Mouse (Mus musculus) frontal cortex, adult 2 months (tissue): ENCODE measurements around the gene Dnajc22. TPM values are rescaled to one million over a fixed set of nuclear protein-coding genes. Genes with fewer than 3 reads are reported as not detected.

Experiments
- DNase-seq, 2 experiments: peaks; one replicate each; pipeline ENCODE4 v3.0.0; 2022; ENCODE audit warnings: low spot score in 1 of 2; ENCODE audit errors: extremely low spot score in 1 of 2
- polyA plus RNA-seq: library from polyadenylated mRNA; depleted of rRNA; stranded (reverse); fragments of >200 nt; gene quantifications from 2 replicates; pipeline ENCODE4 v1.2.3, GENCODE M21; 2012

Gene Dnajc22
- polyA plus RNA-seq, 1 experiment, result not detected

DNA sequence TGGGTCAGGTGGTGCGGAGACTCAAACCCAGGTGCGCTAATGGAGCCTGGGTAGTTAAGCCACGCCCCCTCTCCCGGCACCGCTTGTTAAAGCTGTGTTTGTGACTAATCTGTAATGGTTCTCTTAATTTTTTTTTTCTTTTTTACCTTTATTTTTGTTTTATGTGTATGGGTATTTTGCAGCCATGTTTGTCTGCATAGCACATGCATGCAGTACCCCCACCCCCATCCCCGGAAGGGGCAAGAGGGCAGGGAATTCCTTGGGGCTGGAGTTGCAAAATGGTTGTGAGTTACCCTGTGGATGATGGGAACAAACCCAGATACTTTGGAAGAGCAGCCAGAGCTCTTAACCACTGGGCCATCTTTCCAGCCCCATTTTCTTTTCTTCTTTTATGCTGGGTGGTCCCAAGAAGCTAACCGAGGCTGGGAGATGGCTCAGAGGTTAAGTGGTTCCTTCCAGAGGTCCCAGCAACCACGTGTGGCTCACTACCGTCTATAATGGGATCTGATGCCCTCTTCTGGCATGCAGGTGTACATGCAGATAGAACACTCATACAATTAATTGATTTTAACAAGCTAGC lies 20.5 kb downstream of the Dnajc22 start:
- DNase-seq, result no peak

DNA sequence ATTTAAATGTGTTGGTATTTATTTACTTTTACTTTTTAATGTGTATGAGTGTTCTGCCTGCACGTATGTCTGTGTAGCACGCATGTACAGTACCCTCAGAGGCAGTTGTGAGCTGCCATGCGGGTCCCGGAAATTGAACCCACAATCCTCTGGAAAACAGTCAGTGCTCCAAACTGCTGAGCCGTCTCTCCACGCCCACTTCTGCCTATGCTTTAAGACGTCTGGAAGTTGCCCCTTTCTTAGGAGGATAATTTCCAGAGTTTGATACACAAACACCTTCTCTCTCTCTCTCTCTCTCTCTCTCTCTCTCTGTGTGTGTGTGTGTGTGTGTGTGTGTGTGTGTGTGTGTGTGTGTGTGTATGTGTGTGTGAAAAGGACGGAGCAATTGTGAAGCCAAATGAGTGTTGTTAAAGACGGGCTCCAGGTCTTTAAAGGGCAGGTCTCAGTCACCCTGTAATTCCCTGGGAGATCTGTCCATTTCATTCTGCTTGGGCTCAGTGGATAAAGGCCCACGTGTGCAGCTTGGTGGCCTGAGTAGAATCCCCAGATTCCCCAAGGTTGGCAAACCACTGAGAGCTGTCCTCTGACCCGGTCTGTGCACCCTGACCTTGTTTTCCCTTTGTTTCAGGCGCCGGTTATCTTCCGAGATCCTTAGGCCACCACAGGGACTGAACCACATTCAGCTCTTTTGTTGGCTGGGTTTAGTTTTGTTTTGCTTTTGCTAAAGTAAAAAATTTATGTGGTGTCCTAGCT lies 21.5 kb downstream of the Dnajc22 start:
- no peak for DNase-seq

DNA sequence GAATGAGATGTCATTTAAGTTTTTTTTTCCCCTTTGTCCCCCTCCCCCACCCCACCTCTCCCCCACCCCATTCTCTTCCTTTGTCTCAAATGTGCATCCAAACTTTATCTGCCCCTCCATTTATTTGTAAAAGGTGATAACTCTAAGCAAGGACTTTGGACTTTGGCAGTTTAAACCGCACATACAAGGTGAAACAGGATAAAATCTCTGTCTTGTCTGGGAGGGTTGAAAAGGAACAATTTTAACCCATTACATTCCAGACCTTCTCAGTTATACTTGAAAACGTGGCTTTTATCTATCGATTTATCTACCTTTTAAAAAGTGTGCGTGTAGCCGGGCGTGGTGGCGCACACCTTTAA lies 22.1 kb downstream of the Dnajc22 start:
- no peak for DNase-seq

DNA sequence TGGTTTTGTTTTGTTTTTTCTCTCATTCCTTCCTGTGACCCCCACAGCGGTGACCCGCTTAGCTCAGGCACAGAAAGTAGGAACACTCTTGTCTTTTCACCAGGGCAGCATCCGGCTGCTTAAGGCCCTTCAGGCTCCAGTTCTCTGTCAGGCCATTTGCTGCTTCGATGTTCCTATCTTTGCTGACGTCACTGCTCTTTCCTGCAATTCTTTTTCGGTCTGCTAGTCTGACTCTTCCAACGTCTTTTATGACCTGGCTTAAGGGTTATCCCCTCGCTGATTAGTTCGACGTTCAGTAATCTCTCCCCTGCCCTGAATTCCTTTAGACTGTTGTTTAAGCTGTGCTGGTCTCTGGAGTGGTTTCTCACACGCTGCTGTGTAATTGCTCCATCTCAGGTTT lies 23.6 kb downstream of the Dnajc22 start:
- DNase-seq, result no peak

DNA sequence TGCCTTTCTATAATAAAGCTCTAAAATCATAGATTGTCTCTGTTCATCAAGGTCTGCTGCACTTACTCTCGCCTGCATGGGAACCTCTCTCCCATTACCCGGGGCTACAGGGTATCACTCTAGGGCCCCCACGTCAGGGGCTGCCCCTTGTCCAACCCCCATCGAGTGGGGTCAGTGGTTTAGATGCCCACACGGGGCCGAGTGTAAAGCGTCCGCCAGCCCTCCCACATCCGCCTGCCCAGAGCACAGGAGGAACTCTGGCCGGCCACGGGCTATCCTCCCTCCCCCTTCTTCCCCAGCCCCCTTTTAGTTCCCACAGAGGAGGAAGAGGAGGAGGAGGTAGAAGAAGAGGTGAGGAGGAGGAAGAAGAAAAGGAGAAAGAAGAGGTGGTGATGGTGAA lies 27.8 kb downstream of the Dnajc22 start:
- DNase-seq, result no peak

DNA sequence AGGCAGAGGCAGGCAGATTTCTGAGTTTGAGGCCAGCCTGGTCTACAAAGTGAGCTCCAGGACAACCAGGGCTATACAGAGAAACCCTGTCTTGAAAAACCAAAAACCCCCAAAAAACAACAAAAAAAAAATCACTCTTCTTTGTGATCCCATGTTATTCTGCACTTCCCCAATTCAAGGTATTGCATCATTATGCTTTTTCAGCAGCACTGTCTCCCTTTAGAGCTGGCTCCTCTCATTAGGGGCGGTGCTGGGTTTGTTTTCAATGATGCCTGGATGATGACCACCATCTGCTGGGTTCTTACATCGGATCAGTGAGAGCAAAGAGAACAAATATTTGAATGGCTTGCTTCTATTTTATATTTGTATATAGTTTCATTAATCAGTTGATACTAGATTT lies 29.7 kb downstream of the Dnajc22 start:
- no peak for DNase-seq

DNA sequence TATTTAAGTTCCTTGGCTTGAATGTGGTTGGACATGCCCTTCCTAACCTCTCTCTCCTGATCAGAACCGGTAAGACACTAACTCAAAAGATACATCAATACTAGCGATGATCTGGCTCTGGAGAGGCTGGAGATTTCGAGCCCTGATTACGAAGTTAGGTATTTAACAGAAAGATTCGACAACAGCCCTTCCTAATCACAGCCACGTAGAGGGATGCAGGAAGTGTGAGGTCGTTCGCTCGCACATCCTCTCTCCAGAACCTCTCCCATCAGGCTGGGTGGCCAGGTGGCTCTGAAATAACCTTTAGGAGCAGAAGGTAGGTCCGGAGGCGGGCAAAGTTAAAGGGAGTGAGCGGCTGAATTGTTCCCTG lies 32.7 kb downstream of the Dnajc22 start, which contains the start of gene Spats2:
Spats2 (plus strand) TSS at position 206 of the 370 bp plus-strand sequence.
- DNase-seq, result no peak

DNA sequence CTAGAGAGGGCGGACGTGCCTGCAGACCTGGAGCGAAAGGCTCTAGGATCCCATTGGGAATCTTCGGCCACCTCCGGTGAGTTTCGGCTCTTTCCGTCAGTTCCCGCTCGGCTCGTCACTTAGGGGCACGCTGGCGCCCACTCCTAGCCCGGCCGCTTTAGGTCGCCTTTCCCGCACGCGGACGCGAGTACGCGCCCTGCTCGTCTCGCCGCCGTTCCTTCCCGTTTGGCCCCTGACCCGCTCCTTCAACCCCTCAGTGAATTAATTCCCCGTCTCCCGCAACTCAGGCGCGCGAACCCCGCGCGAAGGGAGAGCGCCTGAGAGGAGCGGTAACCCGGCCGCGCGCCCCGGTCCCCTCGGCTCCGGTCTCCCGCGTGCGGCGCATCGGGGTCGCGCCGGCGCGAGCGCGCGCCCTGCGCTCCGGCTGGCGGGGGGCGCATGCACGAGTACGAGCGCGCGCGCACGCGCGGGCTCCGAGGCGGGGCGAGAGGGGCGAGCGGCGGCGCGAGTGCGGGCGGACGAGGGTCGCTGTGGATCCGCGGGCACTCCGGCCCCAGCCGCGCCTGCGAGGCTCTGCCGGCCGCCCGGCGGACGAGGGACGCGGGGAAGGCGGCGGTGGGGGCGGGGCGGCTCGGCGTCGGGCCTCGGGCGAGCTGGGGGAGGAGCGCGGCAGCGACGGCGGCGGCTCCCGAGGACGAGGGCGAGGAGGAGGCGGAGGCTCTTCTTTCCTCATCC lies 33.3 kb downstream of the Dnajc22 start:
- DNase-seq, result peak; percentile 77 to 94

DNA sequence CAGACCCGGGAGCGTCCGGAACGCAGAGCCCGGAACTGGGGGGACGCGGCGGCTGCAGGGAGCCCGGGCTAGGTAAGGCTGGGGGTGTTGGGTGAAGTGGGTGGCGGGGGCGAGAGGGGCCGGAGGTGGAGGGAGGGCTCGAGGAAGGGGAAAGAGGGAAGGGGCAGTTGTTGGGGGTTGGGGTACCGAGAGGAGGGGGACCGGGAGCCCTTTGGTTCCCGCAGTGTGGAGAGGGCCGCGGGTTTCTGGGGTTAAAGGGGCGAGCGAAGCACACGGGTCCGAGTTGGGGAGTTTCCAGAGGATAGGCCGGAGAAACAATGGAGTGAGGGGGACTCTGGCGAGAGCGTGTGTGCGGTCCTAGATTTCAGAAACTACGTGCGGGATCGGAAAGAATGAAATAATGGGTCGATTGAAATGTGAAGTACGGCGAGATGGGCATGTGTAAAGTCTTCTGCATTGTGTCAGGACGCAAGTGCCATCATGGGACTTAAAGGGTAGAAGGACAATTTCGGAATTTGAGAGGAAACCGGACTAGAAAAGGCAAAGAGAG lies 33.9 kb downstream of the Dnajc22 start:
- DNase-seq, result peak in 1 of 2 experiments; percentile 18

DNA sequence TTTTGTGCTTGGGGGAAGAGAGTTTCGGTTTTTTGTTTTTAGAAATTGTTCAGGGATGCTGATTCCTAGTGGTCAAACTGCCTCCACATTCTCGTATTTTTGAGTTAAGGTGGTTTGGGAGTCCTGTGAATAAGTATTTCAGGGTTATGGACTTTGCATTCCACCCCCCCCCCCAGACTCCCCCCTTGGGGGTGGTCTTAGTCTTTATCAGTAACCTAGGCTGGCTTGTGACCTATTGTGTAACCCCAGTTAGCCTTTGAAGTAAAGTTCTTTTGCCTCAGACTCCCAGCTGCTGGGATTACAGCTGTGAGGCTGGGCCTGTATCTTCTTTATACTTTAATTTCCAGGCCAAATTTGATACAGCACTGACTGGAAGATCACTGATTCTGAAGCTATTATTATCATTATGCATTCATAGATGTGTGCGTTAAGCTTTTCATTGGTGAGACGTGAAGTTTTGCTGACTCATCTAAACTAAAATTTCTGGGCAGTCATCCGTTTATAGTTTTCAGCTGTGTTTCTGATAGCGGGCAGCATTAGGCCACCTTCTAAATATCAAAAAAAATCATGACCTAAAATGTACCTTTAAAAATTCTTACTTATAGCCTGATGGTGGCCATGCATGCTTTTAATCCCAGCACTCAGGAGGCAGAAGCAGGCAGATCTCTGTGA lies 35.0 kb downstream of the Dnajc22 start:
- no peak for DNase-seq

DNA sequence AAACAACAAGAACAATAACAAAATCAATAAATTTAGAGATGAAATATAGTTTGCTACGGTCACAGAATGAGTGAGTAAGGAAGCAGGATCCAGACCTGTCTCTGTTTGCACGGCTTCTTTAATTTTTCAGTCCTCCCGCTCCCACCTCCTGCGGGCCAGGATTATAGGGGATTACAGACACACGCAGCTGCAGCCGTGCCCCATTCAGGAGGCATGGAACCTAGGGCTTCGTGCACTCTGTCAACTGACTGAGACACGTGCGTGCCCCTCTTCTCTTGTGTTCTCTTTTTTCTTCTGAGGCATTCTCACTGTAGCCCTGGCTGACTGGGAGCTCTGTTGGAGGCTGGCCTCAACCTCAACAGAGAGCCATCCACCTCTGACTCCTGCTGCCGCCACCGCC lies 36.5 kb downstream of the Dnajc22 start:
- DNase-seq, result no peak

DNA sequence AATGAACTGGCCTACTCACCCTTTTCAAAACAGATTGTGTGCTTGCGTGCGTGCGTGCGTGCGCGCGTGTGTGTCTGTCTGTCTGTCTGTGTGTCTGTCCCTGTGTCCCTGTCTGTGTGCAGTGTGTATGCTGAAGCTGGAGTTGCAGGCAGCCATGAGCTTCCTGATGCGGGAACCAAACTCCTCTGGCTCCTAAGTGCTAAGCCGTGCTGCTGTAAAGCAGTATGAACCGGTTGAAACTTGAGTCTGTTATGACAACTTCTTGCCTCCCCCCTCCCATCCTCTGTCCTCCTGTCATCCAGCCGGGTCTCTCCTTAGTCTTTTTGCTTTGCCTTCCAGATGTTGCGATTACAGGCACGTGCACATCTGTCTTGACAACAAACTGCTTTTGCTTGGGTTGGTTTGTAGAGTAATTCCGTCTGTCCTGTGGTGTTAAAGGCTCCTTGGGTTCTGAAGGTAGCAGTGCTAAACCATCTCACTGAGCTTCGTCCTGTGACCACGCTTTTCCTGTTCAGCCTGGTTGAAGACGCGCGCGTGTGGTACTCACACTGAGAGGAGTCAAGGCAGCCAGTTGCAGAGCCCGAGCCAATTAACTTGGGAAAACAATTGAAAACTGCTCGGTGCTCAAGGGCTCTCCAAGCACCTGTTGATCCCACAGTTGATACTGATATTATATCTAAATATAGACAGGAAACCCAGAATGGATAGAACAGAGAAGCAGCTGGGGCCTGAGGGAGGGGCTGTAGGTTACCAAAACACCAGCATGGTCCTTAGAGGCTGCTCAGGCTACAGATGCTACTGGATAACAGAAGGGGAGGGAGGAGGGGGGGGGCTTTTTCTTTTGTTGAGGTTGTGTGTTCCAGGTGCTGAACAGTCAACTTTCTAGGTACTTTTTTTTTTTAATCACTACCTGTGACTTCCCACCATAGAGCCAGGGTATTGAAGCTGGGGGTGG lies 37.3 kb downstream of the Dnajc22 start:
- DNase-seq, result no peak

DNA sequence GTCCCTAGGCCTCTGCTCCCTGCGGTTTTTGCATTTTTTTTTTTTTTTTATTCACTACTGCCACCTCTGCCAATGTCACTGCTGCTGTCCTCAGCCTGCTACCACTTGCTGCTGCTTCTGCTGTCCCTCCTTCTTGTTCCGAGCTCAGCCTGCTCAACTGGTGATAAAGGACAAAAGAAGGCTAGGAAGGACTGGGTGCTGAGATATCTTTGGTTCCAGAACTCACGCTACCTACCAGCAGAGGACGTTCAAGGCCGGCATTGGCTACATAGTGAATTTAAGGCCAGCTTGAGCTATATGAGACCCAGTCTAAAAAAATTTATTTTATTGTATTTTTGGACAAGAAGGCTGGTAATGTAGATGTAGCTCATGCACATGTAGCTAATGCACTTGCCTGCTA lies 45.4 kb downstream of the Dnajc22 start:
- no peak for DNase-seq

DNA sequence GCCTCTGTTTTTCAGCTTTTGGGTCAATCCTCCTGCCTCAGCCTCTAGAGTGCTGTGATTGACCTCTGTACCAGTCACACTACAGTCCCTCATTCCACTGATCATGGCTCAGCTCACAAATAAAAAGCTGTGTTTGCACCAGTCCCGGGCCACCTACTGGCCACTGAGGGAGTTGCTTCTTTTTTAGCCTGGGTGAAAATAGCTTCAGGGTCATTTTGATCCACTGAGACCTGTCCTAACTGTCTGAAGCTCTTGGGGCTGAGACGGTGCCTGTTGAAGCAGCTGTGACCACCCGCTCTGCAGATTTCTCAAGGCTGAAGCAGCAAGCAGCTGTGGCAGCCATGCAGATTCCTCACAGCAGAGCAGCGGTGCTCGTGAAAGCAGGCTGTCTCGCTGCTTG lies 46.7 kb downstream of the Dnajc22 start:
- peak in 1 of 2 experiments; percentile 34 for DNase-seq

DNA sequence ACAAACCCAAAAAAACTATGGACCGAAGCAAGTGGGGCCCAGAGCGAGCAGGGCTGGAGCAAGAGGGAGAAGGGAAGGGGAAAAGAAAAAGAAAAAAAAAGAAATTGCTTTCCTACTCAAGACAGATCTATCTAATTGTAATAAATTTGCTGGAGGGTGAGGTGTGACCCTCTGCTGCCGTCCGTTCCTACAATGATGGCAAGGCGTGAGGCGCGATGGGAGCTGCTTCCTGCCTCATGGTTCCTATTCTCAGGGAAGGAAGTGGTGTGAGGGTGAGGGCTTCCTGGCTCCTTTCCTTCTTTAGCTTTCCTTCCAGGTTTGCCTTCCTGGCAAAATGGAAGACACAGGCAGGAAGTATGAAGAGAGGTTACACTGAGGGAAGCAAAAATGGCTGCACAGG lies 57.5 kb downstream of the Dnajc22 start:
- no peak for DNase-seq

DNA sequence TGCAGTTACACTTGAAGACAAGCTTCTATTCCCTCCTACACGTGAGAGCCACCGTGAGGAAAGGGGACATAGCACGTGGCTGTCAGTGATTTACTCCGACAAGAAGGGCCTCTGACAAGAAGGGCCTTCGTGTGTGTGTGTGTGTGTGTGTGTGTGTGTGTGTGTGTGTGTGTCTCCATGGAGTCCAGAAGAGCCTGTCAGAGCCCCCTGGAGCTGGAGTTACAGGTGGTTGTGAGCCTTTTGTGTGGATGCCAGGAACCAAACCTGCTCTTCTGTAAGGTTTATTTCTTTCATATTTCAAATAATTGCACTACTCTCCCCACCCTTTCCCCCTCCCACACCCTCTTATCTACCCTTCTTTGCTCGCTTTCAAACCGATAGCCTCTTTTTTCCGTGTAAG lies 58.4 kb downstream of the Dnajc22 start:
- no peak for DNase-seq

DNA sequence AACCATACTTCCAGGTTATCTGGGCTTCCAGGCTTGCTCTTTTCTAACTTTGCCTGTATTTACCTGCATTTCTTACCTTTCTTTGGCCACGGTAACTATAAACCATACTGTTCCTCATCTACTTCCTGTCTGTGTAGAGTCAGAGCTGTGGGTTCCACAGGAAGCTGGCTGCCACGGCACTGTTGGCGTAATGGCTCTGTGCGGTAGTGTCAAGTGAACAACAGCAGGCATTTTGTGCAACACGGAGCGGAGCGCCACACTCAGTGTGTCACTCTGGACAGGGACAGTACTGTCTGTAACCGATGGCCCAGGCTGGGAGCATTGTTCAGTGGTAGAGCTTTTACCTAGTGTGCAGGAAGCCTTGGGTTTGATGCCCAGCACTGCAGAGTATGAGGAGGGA lies 60.5 kb downstream of the Dnajc22 start:
- no peak for DNase-seq
